Mouse (Mus musculus) embryonic facial prominence, embryonic 14.5 days (tissue): ENCODE results near the gene Slc25a15. TPM values are rescaled to one million over a fixed set of nuclear protein-coding genes. Genes with fewer than 3 reads are reported as not detected.
A peak's percentile ranks its signal among the peaks of the same experiment; 100 is the strongest.

Experiments
- ATAC-seq: fragments of 200-750 bp; cut with Nextera tagmentation; 2 replicates; pipeline ENCODE4 v1.8.0; 2017; ENCODE audit warnings: low read depth, moderate number of reproducible peaks, moderate TSS enrichment
- DNase-seq: peaks from one replicate; pipeline ENCODE4 v3.0.0-alpha.2; 2015; ENCODE audit warnings: low spot score
- H3K27ac ChIP-seq: fragments of 300-500 bp; sonication (generic); replicated peaks from 2 replicates; pipeline ENCODE4 v1.5.1; 2014; ENCODE audit warnings: low read depth, mild to moderate bottlenecking, low read length, moderate library complexity
- H3K27me3 ChIP-seq: fragments of 300-500 bp; sonication (generic); replicated peaks from 2 replicates; pipeline ENCODE4 v1.6.1; 2014; ENCODE audit warnings: low read length; ENCODE audit not compliant: control insufficient read depth, insufficient read depth
- H3K36me3 ChIP-seq: fragments of 300-500 bp; sonication (generic); 2 replicates; pipeline ENCODE4 v1.6.1; 2014; ENCODE audit warnings: low read length, mixed read lengths; ENCODE audit not compliant: control insufficient read depth, insufficient read depth
- H3K4me1 ChIP-seq: fragments of 300-500 bp; sonication (generic); 2 replicates; pipeline ENCODE4 v1.6.1; 2014; ENCODE audit warnings: antibody characterized with exemption, low read length; ENCODE audit not compliant: control insufficient read depth, insufficient read depth
- H3K4me2 ChIP-seq: fragments of 300-500 bp; sonication (generic); 2 replicates; pipeline ENCODE4 v1.6.1; 2014; ENCODE audit warnings: low read depth, mild to moderate bottlenecking, low read length, moderate library complexity, mixed read lengths
- H3K4me3 ChIP-seq: fragments of 300-500 bp; sonication (generic); 2 replicates; pipeline ENCODE4 v1.5.1; 2014; ENCODE audit warnings: low read depth, mild to moderate bottlenecking, low read length
- H3K9ac ChIP-seq: fragments of 300-500 bp; sonication (generic); 2 replicates; pipeline ENCODE4 v1.6.1; 2014; ENCODE audit warnings: low read depth, mild to moderate bottlenecking, low read length, moderate library complexity, mixed read lengths
- H3K9me3 ChIP-seq: fragments of 300-500 bp; sonication (generic); 2 replicates; pipeline ENCODE4 v1.6.1; 2016; ENCODE audit warnings: low read length; ENCODE audit not compliant: control insufficient read depth
- WGBS: fragments of 180-500 bp; shearing (Covaris S2); extraction: QIAGEN DNeasy Blood & Tissue Kit; methylation state at CpG from one replicate; pipeline ENCODE4 v1.1.7; 2014; 5-methylcytosine and 5-hydroxymethylcytosine counted together
- polyA plus RNA-seq: library from polyadenylated mRNA; unstranded; fragments of >200 nt; fragmentation: Nextera tagmentation; extraction: Ambion mirVana; gene quantifications from 2 replicates; pipeline ENCODE4 v1.2.1, GENCODE M21; 2014

Gene Slc25a15
- polyA plus RNA-seq, 1 experiment from 2014 or later: 17.1 TPM

DNA sequence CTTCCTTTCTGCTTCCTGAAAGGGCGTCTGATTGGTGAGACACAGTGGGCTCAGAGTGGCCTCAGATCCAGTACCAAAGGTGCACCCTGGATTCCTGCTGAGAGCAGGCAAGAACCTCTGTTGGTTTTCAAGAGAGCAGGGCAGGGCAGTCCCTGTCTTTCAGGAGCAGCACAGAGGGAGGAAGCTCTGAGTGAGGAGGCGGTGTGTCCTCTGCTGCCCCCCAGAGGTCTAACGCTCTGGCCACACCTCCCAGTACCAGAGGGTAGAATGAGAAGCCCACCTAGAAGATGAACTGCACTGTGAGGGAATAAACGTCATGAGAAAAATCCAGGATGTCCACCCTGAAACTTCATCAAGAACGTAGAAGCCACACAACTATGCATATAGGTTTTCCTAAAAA, 21.5 kb downstream of the Slc25a15 start:
- H3K27me3 ChIP-seq: no peaks in the 10 kb centered on the region
- H3K4me3 ChIP-seq: no peak overlapping the region
- no peak overlapping the region for H3K27ac ChIP-seq
- H3K4me2 ChIP-seq: no peak overlapping the region
- H3K9me3 ChIP-seq: no peaks in the 10 kb centered on the region
- DNase-seq (peak; percentile 40), ATAC-seq (peak; percentile 86)
- 45% methylated on average over 5 of the region's 5 CpGs for WGBS
- no peaks in the 10 kb centered on the region for H3K4me1 ChIP-seq
- peaks cover 29% of the 10 kb centered on the region for H3K36me3 ChIP-seq
- H3K9ac ChIP-seq: no peak overlapping the region

DNA sequence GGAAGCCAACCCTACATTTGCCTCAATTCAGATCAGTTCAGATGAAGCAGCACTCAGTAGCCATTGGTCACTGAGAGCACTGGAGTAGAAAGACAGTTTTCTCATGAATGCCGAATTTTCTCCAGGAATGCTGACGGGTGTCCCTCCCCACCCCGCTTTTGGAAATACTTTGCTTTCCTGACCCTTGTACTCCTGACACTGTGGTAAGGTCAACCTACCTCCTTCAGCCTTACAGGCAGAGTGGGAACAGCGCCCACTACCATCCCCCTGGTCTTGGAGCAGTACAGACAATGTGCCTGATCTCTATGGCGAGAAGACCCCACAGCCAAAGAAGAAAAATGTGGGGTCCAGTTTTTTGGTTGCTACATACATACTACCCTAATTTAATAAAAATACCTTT, 22.1 kb downstream of the Slc25a15 start:
- Histone ChIP-seq H3K4me1 (no peaks in the 10 kb centered on the region), H3K36me3 (peaks cover 24% of the 10 kb centered on the region), H3K27me3 (no peaks in the 10 kb centered on the region), H3K27ac (no peak overlapping the region), H3K9me3 (no peaks in the 10 kb centered on the region), H3K4me2 (no peak overlapping the region), H3K9ac (no peak overlapping the region), H3K4me3 (no peak overlapping the region)
- no peak for ATAC-seq
- no peak for DNase-seq
- 91% methylated on average over 5 of the region's 5 CpGs for WGBS

DNA sequence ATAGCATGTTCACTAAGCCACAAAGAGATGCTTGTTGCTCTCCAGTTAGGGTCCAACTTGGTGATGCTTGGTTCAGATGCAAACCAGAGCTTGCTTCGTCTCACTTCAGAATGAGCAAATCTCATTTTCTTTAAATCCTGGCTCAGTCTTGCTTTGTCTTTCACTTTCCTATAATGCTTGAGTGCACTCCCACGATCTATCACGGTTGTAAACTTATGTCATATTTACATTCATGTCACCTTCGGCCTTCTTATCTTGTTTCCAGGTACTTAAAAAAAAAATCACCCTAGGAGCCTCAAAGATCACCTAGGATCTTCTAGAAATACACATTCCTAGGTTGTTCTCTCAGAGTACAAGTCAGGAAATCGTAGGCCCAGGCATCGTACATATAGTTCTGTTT, 38.5 kb downstream of the Slc25a15 start:
- Histone ChIP-seq H3K4me3 (no peak overlapping the region), H3K9me3 (no peaks in the 10 kb centered on the region), H3K36me3 (no peaks in the 10 kb centered on the region), H3K4me2 (no peak overlapping the region), H3K27ac (no peak overlapping the region), H3K4me1 (no peaks in the 10 kb centered on the region), H3K27me3 (no peaks in the 10 kb centered on the region), H3K9ac (no peak overlapping the region)
- WGBS: 83% methylated on average over 6 of the region's 6 CpGs
- DNase-seq: no peak
- no peak for ATAC-seq

DNA sequence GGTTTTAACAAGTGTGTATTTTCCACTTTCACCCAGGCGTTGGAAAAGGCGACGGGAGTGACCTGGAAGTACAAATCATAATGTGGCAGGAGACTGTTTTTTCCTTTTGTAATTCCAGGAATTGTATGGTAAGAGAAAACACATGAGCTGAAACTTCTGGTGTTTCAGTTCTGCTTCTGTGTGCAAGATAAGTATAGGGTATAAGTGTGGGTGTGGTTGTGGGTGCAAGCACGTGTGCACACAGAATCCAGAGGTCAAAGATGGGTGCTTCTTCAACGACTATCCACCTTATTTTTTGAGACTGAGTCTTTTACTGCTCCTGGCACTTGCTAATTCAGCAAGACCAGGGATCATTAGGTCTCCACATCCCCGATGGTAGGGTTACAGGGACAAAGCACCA, 39.0 kb downstream of the Slc25a15 start:
- Histone ChIP-seq H3K9me3 (no peaks in the 10 kb centered on the region), H3K36me3 (no peaks in the 10 kb centered on the region), H3K27ac (no peak overlapping the region), H3K4me2 (no peak overlapping the region), H3K4me1 (no peaks in the 10 kb centered on the region), H3K9ac (no peak overlapping the region), H3K4me3 (no peak overlapping the region), H3K27me3 (no peaks in the 10 kb centered on the region)
- ATAC-seq (no peak), DNase-seq (no peak)
- 78% methylated on average over 6 of the region's 6 CpGs for WGBS

DNA sequence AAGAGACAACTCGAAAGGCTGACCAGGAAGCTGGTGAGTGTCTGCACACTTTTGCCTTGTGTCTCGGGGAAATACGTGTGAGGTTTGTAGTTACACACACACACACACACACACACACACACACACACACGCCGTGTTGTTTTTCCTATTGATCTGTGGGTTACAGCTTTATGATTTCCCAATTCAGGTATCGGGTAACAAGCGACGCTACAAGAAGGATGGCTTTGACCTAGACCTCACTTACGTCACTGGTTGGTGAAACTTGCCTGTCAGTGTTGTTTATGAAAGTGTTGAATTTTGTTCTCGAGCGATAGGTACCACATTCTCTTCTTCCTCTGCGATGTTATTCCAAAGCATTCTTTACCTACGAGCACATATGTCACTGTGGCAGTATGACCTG, 63.0 kb downstream of the Slc25a15 start:
- Histone ChIP-seq H3K27me3 (no peaks in the 10 kb centered on the region), H3K4me3 (no peak overlapping the region), H3K4me2 (no peak overlapping the region), H3K9ac (no peak overlapping the region), H3K36me3 (no peaks in the 10 kb centered on the region), H3K9me3 (no peaks in the 10 kb centered on the region), H3K4me1 (no peaks in the 10 kb centered on the region), H3K27ac (no peak overlapping the region)
- ATAC-seq: no peak
- no peak for DNase-seq
- 83% methylated on average over 13 of the region's 13 CpGs for WGBS

Other genes starting within 250 kb of the Slc25a15 start
- gene Nek3, start 232.2 kb downstream of the Slc25a15 start, polyA plus RNA-seq: 4.1 and 5.8 TPM in 2 replicates
- gene Ckap2, start 212.8 kb downstream of the Slc25a15 start, polyA plus RNA-seq: 35.6 and 43.4 TPM in 2 replicates
- gene Vps36, start 205.8 kb downstream of the Slc25a15 start, polyA plus RNA-seq: 28.4 and 31.1 TPM in 2 replicates
- gene Thsd1, start 171.3 kb downstream of the Slc25a15 start, polyA plus RNA-seq: 11.2 and 13.1 TPM in 2 replicates
- gene Tpte, start 115.2 kb downstream of the Slc25a15 start, polyA plus RNA-seq: not detected in 2 replicates
- 35.1 and 35.9 TPM in 2 replicates for gene Mrps31, start 12.8 kb upstream of the Slc25a15 start, polyA plus RNA-seq